Mouse (Mus musculus) heart, embryonic 13.5 days (tissue): Measurements from ENCODE around the gene Ppp4r4. TPM values are rescaled to one million over a fixed set of nuclear protein-coding genes. Genes with fewer than 3 reads are reported as not detected.
A peak's percentile ranks its signal among the peaks of the same experiment; 100 is the strongest.
"Not testable (repeated sequence)": the region's sequence is repeated elsewhere in the genome, so short reads cannot be mapped to it uniquely, and the experiment has no call there.

Experiments used
- ATAC-seq: fragments of 200-750 bp; cut with Nextera tagmentation; 2 replicates; pipeline ENCODE4 v1.8.0; 2017; ENCODE audit warnings: moderate TSS enrichment; ENCODE audit not compliant: insufficient number of reproducible peaks, low FRiP score, low TSS enrichment; ENCODE audit errors: extremely low read depth
- H3K27ac ChIP-seq: fragments of 300-500 bp; sonication (generic); replicated peaks from 2 replicates; pipeline ENCODE4 v1.5.1; 2015; ENCODE audit warnings: moderate library complexity, mild to moderate bottlenecking, inconsistent platforms
- H3K27me3 ChIP-seq: fragments of 300-500 bp; sonication (generic); replicated peaks from 2 replicates; pipeline ENCODE4 v1.6.1; 2015; ENCODE audit warnings: mild to moderate bottlenecking, inconsistent platforms
- H3K36me3 ChIP-seq: fragments of 300-500 bp; sonication (generic); 2 replicates; pipeline ENCODE4 v1.6.1; 2015; ENCODE audit warnings: mild to moderate bottlenecking, inconsistent platforms
- H3K4me1 ChIP-seq: fragments of 300-500 bp; sonication (generic); 2 replicates; pipeline ENCODE4 v1.6.1; 2015; ENCODE audit warnings: inconsistent platforms
- H3K4me2 ChIP-seq: fragments of 300-500 bp; sonication (generic); 2 replicates; pipeline ENCODE4 v1.6.1; 2015; ENCODE audit warnings: inconsistent platforms, mild to moderate bottlenecking, moderate library complexity
- H3K4me3 ChIP-seq: fragments of 300-500 bp; sonication (generic); 2 replicates; pipeline ENCODE4 v1.5.1; 2015; ENCODE audit warnings: moderate library complexity, mild to moderate bottlenecking, inconsistent platforms
- H3K9ac ChIP-seq: fragments of 300-500 bp; sonication (generic); 2 replicates; pipeline ENCODE4 v1.6.1; 2015; ENCODE audit warnings: inconsistent platforms, mild to moderate bottlenecking, moderate library complexity
- H3K9me3 ChIP-seq: fragments of 300-500 bp; sonication (generic); 2 replicates; pipeline ENCODE4 v1.6.1; 2016; ENCODE audit warnings: inconsistent platforms
- WGBS: fragments of 180-500 bp; shearing (Covaris S2); methylation state at CpG from one replicate; pipeline ENCODE4 v1.1.7; 2015; ENCODE audit warnings: mixed read lengths; 5-methylcytosine and 5-hydroxymethylcytosine counted together
- polyA plus RNA-seq: library from polyadenylated mRNA; unstranded; fragments of >200 nt; fragmentation: Nextera tagmentation; extraction: Ambion mirVana; gene quantifications from 2 replicates; pipeline ENCODE4 v1.2.1, GENCODE M21; 2015

Gene Ppp4r4
- polyA plus RNA-seq = 0.19 and 0.31 TPM in 2 replicates

DNA sequence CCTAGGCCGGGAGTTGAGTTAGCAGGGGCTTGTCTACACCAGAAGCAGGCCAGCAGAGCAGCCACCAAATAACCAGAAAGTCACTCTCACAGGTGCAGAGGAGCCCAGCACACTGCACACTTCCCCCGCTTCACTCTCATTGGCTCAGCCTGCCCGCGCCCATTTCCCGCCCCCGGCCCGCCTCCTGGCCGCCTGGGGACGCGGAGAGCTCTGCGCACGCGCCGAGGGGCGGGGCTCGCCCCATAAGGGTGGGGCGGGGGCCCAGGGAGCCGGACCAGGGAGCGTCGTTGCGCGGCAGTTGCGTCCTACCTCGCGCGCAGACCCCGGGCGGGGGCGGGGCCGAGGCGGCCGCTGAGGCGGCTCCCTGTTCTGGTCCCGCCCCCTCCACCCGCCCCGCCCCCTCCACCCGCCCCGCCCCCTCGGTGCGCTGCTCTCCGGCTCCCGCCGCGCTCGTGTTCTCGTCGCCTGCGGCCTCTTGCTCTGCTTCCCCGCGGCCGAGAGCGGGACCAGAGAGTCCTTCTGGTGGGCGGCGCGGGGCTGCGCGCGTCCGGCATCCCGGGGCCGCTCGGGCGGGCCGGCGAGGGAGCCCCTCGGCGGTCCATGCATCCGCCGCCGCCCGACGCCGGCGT lies at the start of gene Ppp4r4:
Gene Ppp4r4 (plus strand): TSS at position 264 of the 629 bp plus-strand sequence.
- peaks cover 33% of the 10 kb centered on the region for H3K27me3 ChIP-seq
- 0% methylated on average over 51 of the region's 74 CpGs for WGBS
- H3K36me3 ChIP-seq = no peaks in the 10 kb centered on the region
- ATAC-seq = peak; percentile 93
- peaks cover 9% of the 10 kb centered on the region for H3K4me1 ChIP-seq
- peak within 1 kb of the TSS; percentile 78 for H3K4me3 ChIP-seq
- peak within 1 kb of the TSS; percentile 100 for H3K4me2 ChIP-seq
- peak within 1 kb of the TSS; percentile 83 for H3K9ac ChIP-seq
- H3K9me3 ChIP-seq = no peaks in the 10 kb centered on the region
- H3K27ac ChIP-seq = no peak within 1 kb of the TSS

DNA sequence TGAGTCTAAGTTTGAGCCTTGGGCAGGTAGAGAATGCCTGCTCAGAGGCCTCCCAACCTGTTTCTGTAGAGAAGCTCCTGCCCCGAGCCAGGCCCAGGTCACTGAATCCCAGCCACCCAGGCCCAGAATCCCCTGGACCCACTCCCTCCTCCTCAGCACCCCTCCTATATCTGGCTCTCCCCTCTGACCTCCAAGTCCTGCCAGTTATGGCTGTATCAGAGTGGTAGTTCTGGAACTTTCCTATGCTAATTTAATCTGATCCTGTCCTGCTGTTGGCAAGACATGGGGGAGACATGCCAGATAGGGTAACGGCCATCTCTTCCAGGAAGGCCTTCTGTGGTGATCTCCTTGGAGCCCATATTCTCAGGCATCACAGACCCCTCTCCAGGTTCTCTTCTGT lies 49.3 kb upstream of the Ppp4r4 start:
- WGBS = 51% methylated on average over 2 of the region's 2 CpGs

DNA sequence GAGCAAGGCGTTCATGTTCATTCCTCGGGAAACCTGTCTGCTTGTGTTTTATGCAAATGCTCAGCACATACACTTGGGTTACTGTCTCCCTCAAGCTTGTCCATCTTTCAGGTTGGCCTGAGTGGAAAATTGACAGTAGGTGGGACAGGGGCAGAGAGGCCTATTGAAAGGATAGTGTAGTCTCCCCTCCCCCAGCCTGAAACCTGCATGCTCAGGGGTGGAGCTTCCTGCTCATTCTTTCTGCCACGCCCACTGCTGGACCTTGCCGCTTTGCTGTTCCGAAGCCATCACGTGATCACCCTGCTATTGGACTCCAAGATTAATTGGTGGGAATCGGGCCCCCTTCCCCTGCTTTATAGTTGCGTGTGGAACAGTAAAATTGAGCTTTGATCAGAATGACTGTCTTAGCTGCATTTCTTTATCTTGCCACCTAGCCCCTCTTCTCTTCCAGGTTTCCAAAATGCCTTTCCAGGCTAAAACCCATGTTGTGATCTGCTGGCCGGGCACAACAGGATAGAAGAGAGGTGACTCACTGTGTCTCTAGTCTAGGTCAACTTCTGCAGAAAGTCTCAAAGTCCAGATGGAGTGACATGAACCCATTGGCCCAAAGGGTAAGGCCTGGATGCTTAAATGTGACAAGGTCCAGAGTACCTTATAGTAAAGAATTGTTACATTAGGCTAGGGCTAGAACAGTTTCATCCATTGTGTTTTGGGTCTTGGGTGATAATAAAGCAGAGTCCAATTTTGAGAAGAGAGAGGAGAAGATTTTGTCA lies 47.7 kb upstream of the Ppp4r4 start:
- H3K4me2 ChIP-seq, H3K27ac ChIP-seq, H3K4me3 ChIP-seq, H3K4me1 ChIP-seq, H3K27me3 ChIP-seq, H3K36me3 ChIP-seq, H3K9me3 ChIP-seq, ATAC-seq, H3K9ac ChIP-seq: not testable (repeated sequence)
- WGBS = 58% methylated on average over 9 of the region's 9 CpGs

More for the DNA sequence above, 49.3 kb upstream of the Ppp4r4 start:
- Histone ChIP-seq H3K9ac (no peak overlapping the region), H3K36me3 (no peaks in the 10 kb centered on the region), H3K4me3 (no peak overlapping the region), H3K4me2 (no peak overlapping the region), H3K9me3 (no peaks in the 10 kb centered on the region), H3K27me3 (no peaks in the 10 kb centered on the region), H3K4me1 (no peaks in the 10 kb centered on the region), H3K27ac (no peak overlapping the region)
- ATAC-seq = no peak

DNA sequence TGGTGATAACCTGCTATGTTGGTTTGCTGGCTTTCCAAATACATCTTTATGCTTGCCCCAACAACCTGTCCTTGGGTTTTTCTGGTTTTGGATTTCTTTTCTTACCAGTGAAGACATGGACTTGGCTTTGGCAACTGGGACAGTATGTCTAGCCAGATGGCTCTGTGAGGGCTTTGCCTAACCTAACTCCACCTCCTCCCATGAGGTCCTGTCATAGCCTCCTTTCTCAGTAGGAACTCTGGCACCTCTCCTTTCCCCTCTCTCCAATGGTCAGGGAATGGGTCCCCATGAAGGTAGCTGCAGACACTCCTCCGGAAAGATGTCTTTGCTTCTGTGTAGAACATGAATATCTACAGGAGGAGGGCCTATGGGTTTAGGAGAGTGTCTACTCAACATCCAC lies 45.4 kb upstream of the Ppp4r4 start:
- Histone ChIP-seq H3K27ac (no peak overlapping the region), H3K4me2 (no peak overlapping the region), H3K4me1 (no peaks in the 10 kb centered on the region), H3K36me3 (no peaks in the 10 kb centered on the region), H3K27me3 (no peaks in the 10 kb centered on the region), H3K4me3 (no peak overlapping the region), H3K9ac (no peak overlapping the region), H3K9me3 (no peaks in the 10 kb centered on the region)
- 73% methylated on average over 1 of the region's 1 CpGs for WGBS
- no peak for ATAC-seq

DNA sequence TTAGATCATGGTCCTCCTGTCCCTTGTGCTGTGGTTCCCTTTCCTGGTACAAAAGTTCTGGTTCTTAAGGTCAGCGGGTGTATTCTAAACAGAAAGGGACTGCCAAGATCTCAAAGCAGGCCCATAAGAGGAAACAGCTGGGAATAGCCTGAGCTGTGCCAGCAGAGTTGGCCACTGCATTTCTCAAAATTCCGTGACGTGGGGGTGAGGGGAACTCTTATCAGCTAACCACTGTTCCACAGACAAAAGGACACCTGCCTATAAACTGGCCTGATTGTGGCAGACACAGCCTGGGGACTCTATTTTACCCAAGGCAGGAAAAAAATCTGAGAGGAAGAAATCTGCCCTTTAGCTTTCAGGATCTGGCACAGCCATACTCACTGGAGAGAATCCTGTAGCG lies 44.8 kb upstream of the Ppp4r4 start:
- no peaks in the 10 kb centered on the region for H3K27me3 ChIP-seq
- H3K4me1 ChIP-seq = no peaks in the 10 kb centered on the region
- ATAC-seq = no peak
- no peak overlapping the region for H3K4me2 ChIP-seq
- H3K9me3 ChIP-seq = no peaks in the 10 kb centered on the region
- no peaks in the 10 kb centered on the region for H3K36me3 ChIP-seq
- H3K9ac ChIP-seq = no peak overlapping the region
- no peak overlapping the region for H3K4me3 ChIP-seq
- WGBS = 42% methylated on average over 4 of the region's 4 CpGs
- no peak overlapping the region for H3K27ac ChIP-seq

DNA sequence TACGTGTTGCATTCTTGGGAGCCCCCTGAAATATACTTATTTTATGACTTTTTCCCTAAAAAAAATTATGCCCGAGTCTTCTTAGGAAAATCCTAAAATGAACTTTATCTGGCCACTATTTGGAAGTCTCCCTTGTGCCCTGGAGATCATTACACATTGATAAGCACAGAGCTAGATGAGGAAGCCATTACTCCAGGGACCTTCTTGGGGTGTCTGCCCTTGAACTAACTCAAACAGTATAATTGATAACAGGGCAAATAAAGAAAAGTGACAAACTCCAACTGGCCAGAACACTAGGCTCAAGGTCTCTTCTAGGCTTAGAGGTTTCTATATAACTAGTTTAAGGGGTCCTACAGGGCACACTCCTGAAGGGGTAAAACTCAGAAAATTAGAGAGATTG lies 44.3 kb upstream of the Ppp4r4 start:
- no peak overlapping the region for H3K27ac ChIP-seq
- H3K9me3 ChIP-seq = no peaks in the 10 kb centered on the region
- no peaks in the 10 kb centered on the region for H3K27me3 ChIP-seq
- no peaks in the 10 kb centered on the region for H3K4me1 ChIP-seq
- no peak overlapping the region for H3K4me2 ChIP-seq
- ATAC-seq = no peak
- no peaks in the 10 kb centered on the region for H3K36me3 ChIP-seq
- H3K9ac ChIP-seq = no peak overlapping the region
- WGBS = 62% methylated on average over 2 of the region's 2 CpGs
- H3K4me3 ChIP-seq = no peak overlapping the region

DNA sequence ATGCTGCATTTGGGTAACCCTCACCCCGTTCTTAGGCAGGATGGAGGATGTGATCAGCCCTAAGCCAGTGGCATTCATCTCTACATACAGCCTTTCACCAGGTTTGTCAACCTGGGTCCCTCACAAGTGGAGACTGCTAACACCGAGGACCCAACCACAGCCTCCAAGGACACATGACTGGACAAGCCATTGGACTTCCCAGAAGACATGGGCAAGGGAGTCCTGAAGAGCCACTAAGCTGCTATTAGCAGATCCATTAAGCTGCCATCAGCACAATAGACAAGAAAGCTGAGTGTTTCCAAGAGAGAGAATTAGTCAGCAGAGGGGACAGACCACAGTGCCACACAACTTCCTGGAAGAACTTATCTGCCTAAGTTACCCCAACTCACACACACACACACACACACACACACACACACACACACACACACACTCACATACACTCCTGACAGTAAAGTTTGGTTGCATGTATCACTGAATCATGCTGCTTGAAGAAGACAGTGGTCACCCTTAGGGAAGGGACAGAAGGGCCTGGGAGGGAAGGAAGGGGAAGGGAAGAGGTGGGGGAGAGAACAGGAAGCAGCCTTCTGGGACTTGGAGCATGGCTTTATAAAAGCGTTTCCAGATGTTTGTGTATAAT lies 40.9 kb upstream of the Ppp4r4 start:
- Histone ChIP-seq H3K4me3 (no peak overlapping the region), H3K36me3 (no peaks in the 10 kb centered on the region), H3K4me2 (no peak overlapping the region), H3K4me1 (no peaks in the 10 kb centered on the region), H3K27me3 (no peaks in the 10 kb centered on the region), H3K9me3 (no peaks in the 10 kb centered on the region), H3K9ac (no peak overlapping the region), H3K27ac (no peak overlapping the region)
- 54% methylated on average over 3 of the region's 3 CpGs for WGBS
- ATAC-seq = no peak

DNA sequence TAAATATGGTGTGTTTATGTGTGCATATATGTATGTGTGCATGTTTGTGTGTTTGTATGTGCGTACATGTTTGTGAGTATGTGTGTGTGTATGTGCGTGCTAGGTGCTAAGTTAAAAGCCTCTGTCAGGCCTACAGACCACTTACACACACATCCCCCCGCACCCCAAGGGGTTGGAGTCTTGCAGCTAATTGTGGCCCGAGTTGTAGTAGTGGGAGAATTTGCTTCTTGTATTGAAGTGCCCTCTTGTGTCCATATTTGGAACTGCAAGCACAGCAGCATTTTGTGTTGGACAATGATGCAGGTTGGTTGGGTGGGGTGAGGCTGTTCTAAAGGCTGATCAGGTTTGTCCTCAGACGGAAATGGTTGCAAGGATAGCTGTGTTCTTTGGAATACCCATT lies 39.3 kb upstream of the Ppp4r4 start:
- no peak for ATAC-seq
- 34% methylated on average over 5 of the region's 5 CpGs for WGBS
- H3K4me1 ChIP-seq = no peaks in the 10 kb centered on the region
- no peak overlapping the region for H3K27ac ChIP-seq
- no peaks in the 10 kb centered on the region for H3K36me3 ChIP-seq
- H3K4me2 ChIP-seq = no peak overlapping the region
- H3K9ac ChIP-seq = no peak overlapping the region
- H3K27me3 ChIP-seq = 0 out of 2 replicates have a peak, but pooled peaks cover 3% of the 10 kb centered on the region
- no peaks in the 10 kb centered on the region for H3K9me3 ChIP-seq
- no peak overlapping the region for H3K4me3 ChIP-seq

DNA sequence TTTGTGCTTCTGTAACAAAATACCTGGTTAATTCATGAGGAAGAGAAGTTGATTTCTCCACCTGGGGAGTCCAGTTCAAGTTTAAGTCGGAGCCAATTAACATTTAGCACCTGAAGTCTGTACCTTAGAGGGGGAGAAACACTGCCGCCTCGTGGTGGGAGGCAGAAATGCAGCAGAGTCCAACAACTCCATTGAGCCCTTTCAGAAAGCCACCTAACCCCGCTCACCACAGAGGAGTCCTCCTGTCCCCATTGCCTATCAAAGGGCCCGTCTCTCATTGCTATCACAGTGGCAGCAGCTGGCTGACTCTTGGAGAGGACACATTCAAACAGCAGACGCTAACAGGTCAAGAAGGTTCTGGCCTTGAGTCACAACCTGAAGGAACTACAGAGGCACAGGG lies 37.6 kb upstream of the Ppp4r4 start:
- 17% methylated on average over 6 of the region's 6 CpGs for WGBS

DNA sequence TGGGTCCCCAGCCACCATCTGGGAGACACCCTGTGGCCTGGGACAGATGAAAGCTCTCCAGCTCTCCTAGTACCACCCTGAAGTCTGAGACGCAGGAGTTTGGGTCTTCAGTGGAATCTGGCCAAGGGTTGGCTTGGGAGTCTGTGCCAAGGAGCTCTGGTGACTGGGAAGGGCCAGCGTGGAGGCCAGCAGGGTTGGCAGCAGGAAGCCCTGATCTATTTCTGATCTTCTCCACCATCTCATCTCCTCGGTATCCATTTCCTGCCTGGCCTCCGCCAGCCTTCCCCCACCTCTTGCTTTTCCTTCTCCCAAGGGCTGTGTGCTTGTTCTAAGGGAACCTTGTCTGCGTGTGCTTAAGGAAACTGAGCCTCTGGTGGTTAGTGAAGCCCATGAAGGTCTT lies 33.3 kb upstream of the Ppp4r4 start:
- Histone ChIP-seq H3K9me3 (no peaks in the 10 kb centered on the region), H3K4me1 (no peaks in the 10 kb centered on the region), H3K36me3 (no peaks in the 10 kb centered on the region), H3K27me3 (0 out of 2 replicates have a peak, but pooled peaks cover 3% of the 10 kb centered on the region), H3K9ac (no peak overlapping the region), H3K4me2 (no peak overlapping the region), H3K27ac (no peak overlapping the region), H3K4me3 (no peak overlapping the region)
- 57% methylated on average over 5 of the region's 5 CpGs for WGBS
- ATAC-seq = no peak

More for the DNA sequence above, 37.6 kb upstream of the Ppp4r4 start:
- Histone ChIP-seq H3K9me3 (no peaks in the 10 kb centered on the region), H3K36me3 (no peaks in the 10 kb centered on the region), H3K9ac (no peak overlapping the region), H3K4me2 (no peak overlapping the region), H3K4me3 (no peak overlapping the region), H3K27me3 (0 out of 2 replicates have a peak, but pooled peaks cover 3% of the 10 kb centered on the region), H3K4me1 (no peaks in the 10 kb centered on the region), H3K27ac (no peak overlapping the region)
- no peak for ATAC-seq

DNA sequence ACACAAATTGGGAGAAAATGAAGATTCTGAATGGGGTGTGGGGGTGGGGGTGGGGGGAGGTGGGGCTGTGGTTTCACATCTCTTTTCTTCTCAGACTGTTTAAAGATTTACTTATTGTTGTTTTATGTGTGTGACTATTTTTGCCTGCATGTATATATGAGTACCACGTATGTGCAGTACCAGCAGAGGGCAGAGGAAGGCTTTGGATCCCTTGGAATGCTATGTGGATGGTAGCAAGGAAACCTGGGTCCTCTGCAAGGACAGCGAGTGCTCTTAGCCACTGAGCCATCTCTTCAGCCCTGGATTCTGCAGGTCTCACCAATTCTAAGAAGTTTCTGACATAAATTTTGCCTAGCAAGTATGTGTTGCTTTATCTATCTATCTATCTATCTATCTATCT lies 32.8 kb upstream of the Ppp4r4 start:
- Histone ChIP-seq H3K4me1 (no peaks in the 10 kb centered on the region), H3K9me3 (no peaks in the 10 kb centered on the region), H3K27ac (no peak overlapping the region), H3K4me2 (no peak overlapping the region), H3K4me3 (no peak overlapping the region), H3K36me3 (no peaks in the 10 kb centered on the region), H3K9ac (no peak overlapping the region), H3K27me3 (0 out of 2 replicates have a peak, but pooled peaks cover 3% of the 10 kb centered on the region)
- no peak for ATAC-seq
- WGBS = 70% methylated on average over 2 of the region's 2 CpGs
